Mouse (Mus musculus) thymus, adult 2 months (tissue): ENCODE measurements around the gene Spi1.

Experiments
- CTCF ChIP-seq: fragments of 200-500 bp; IDR thresholded peaks from 2 replicates; pipeline ENCODE4 v1.5.1; 2012; ENCODE audit warnings: mild to moderate bottlenecking, control low read depth, low read length, moderate library complexity, borderline replicate concordance; ENCODE audit not compliant: control insufficient read depth, poor library complexity, insufficient read depth; ENCODE audit errors: extremely low read depth
- POLR2A ChIP-seq: fragments of 200-500 bp; IDR thresholded peaks from 2 replicates; pipeline ENCODE4 v1.6.1; 2012; ENCODE audit warnings: mild to moderate bottlenecking, low read length, control low read depth, moderate library complexity; ENCODE audit not compliant: control insufficient read depth, poor library complexity, insufficient read depth; ENCODE audit errors: extremely low read depth

DNA sequence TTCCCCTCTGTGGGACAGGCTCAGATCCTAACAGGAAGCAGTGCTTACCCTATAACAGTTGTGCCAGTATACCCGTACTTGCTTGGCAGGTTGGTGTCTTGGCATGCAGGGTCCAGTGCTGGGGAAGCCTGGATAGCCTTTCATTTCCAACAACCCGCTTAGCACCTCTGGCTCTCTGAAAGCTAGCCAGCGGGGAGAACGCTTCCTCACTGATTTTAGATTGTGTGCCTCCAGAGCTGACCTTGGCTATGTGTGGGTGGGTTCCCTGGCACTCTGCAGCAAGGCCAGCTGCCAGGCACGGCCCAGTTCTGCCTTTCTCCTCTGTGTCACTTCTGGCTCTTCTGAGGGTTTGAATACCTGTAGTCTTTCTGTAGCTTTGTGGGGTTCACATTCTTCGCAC, 47.9 kb downstream of the Spi1 start:
- no peak for TF ChIP-seq POLR2A
- TF ChIP-seq CTCF = no peak
